Mouse (Mus musculus): Measurements from ENCODE around the gene Yars. TPM values are rescaled to one million over a fixed set of nuclear protein-coding genes. Genes with fewer than 3 reads are reported as not detected.
A peak's percentile ranks its signal among the peaks of the same experiment; 100 is the strongest.

Gene Yars
- polyA plus RNA-seq, 1 experiment, result not detected

- TF ChIP-seq POLR2A (IDR thresholded peaks at IDR 0.05; ENCODE audit: insufficient read depth, low read depth, low read length), result no peak
- TF ChIP-seq CTCF (IDR thresholded peaks at IDR 0.05; ENCODE audit: insufficient read depth, low read depth, low read length), result no peak
- 50% methylated on average over 4 of the region's 4 CpGs for WGBS
- Histone ChIP-seq H3K4me1 (ENCODE audit: control insufficient read depth, insufficient read depth, low read length) (peaks cover 41% of the 10 kb centered on the region), H3K4me3 (ENCODE audit: insufficient read depth, low read depth, low read length) (no peak overlapping the region), H3K27ac (ENCODE audit: insufficient read depth, low read depth, low read length) (no peak overlapping the region; the same call in 1 of the 2 replicates)
Measured at GRCm38 (mm10) chr4:129145943-129146342, 43.6 kb upstream of the Yars start.

GRCm38 (mm10) chr4:129146392-129146791 lies 43.2 kb upstream of the Yars start:
- Histone ChIP-seq H3K27ac (ENCODE audit: insufficient read depth, low read depth, low read length) (no peak overlapping the region), H3K4me1 (ENCODE audit: control insufficient read depth, insufficient read depth, low read length) (peaks cover 38% of the 10 kb centered on the region), H3K4me3 (ENCODE audit: insufficient read depth, low read depth, low read length) (no peak overlapping the region)
- TF ChIP-seq POLR2A (IDR thresholded peaks at IDR 0.05; ENCODE audit: insufficient read depth, low read depth, low read length) (no peak), CTCF (IDR thresholded peaks at IDR 0.05; ENCODE audit: insufficient read depth, low read depth, low read length) (no peak)
- WGBS, result 29% methylated on average over 2 of the region's 2 CpGs

GRCm38 (mm10) chr4:129147552-129148103 lies 41.9 kb upstream of the Yars start:
- peak overlapping the region; percentile 86; the same call in 1 of the 2 replicates for H3K27ac ChIP-seq (ENCODE audit: insufficient read depth, low read depth, low read length)
- TF ChIP-seq POLR2A (IDR thresholded peaks at IDR 0.05; ENCODE audit: insufficient read depth, low read depth, low read length) (no peak), CTCF (IDR thresholded peaks at IDR 0.05; ENCODE audit: insufficient read depth, low read depth, low read length) (no peak)
- 36% methylated on average over 13 of the region's 13 CpGs for WGBS
- no peak overlapping the region for H3K4me3 ChIP-seq (ENCODE audit: insufficient read depth, low read depth, low read length)
- peaks cover 28% of the 10 kb centered on the region for H3K4me1 ChIP-seq (ENCODE audit: control insufficient read depth, insufficient read depth, low read length)

- 26% methylated on average over 1 of the region's 1 CpGs for WGBS
- Histone ChIP-seq H3K27ac (ENCODE audit: insufficient read depth, low read depth, low read length) (peak overlapping the region; percentile 70), H3K4me3 (ENCODE audit: insufficient read depth, low read depth, low read length) (no peak overlapping the region), H3K4me1 (ENCODE audit: control insufficient read depth, insufficient read depth, low read length) (peaks cover 17% of the 10 kb centered on the region)
- no peak for TF ChIP-seq CTCF (IDR thresholded peaks at IDR 0.05; ENCODE audit: insufficient read depth, low read depth, low read length)
- TF ChIP-seq POLR2A (IDR thresholded peaks at IDR 0.05; ENCODE audit: insufficient read depth, low read depth, low read length), result no peak
Measured at GRCm38 (mm10) chr4:129149321-129149720, 40.2 kb upstream of the Yars start.

GRCm38 (mm10) chr4:129151276-129151811 lies 38.2 kb upstream of the Yars start:
- WGBS, result 89% methylated on average over 4 of the region's 4 CpGs
- H3K4me3 ChIP-seq (ENCODE audit: insufficient read depth, low read depth, low read length), result no peak overlapping the region
- peaks cover 8% of the 10 kb centered on the region for H3K4me1 ChIP-seq (ENCODE audit: control insufficient read depth, insufficient read depth, low read length)
- no peak overlapping the region for H3K27ac ChIP-seq (ENCODE audit: insufficient read depth, low read depth, low read length)
- no peak for TF ChIP-seq POLR2A (IDR thresholded peaks at IDR 0.05; ENCODE audit: insufficient read depth, low read depth, low read length)
- no peak for TF ChIP-seq CTCF (IDR thresholded peaks at IDR 0.05; ENCODE audit: insufficient read depth, low read depth, low read length)

- WGBS, result 96% methylated on average over 5 of the region's 5 CpGs
Measured at GRCm38 (mm10) chr4:129157541-129157940, 32.0 kb upstream of the Yars start.

GRCm38 (mm10) chr4:129158549-129158948 lies 31.0 kb upstream of the Yars start:
- WGBS, result 55% methylated on average over 3 of the region's 3 CpGs
- H3K27ac ChIP-seq (ENCODE audit: insufficient read depth, low read depth, low read length), result no peak overlapping the region

More at GRCm38 (mm10) chr4:129157541-129157940, 32.0 kb upstream of the Yars start:
- Histone ChIP-seq H3K4me3 (ENCODE audit: insufficient read depth, low read depth, low read length) (no peak overlapping the region), H3K27ac (ENCODE audit: insufficient read depth, low read depth, low read length) (no peak overlapping the region), H3K4me1 (ENCODE audit: control insufficient read depth, insufficient read depth, low read length) (no peaks in the 10 kb centered on the region)
- TF ChIP-seq CTCF (IDR thresholded peaks at IDR 0.05; ENCODE audit: insufficient read depth, low read depth, low read length), result no peak
- no peak for TF ChIP-seq POLR2A (IDR thresholded peaks at IDR 0.05; ENCODE audit: insufficient read depth, low read depth, low read length)

GRCm38 (mm10) chr4:129161076-129161475 lies 28.5 kb upstream of the Yars start:
- Histone ChIP-seq H3K4me3 (ENCODE audit: insufficient read depth, low read depth, low read length) (no peak overlapping the region), H3K4me1 (ENCODE audit: control insufficient read depth, insufficient read depth, low read length) (no peaks in the 10 kb centered on the region), H3K27ac (ENCODE audit: insufficient read depth, low read depth, low read length) (no peak overlapping the region)
- WGBS, result 100% methylated on average over 1 of the region's 1 CpGs
- TF ChIP-seq CTCF (IDR thresholded peaks at IDR 0.05; ENCODE audit: insufficient read depth, low read depth, low read length) (no peak), POLR2A (IDR thresholded peaks at IDR 0.05; ENCODE audit: insufficient read depth, low read depth, low read length) (no peak)

More at GRCm38 (mm10) chr4:129158549-129158948, 31.0 kb upstream of the Yars start:
- TF ChIP-seq CTCF (IDR thresholded peaks at IDR 0.05; ENCODE audit: insufficient read depth, low read depth, low read length) (no peak), POLR2A (IDR thresholded peaks at IDR 0.05; ENCODE audit: insufficient read depth, low read depth, low read length) (no peak)
- no peaks in the 10 kb centered on the region for H3K4me1 ChIP-seq (ENCODE audit: control insufficient read depth, insufficient read depth, low read length)
- H3K4me3 ChIP-seq (ENCODE audit: insufficient read depth, low read depth, low read length), result no peak overlapping the region

- WGBS, result 80% methylated on average over 4 of the region's 4 CpGs
Measured at GRCm38 (mm10) chr4:129161581-129162255, 27.8 kb upstream of the Yars start.

More at GRCm38 (mm10) chr4:129161581-129162255, 27.8 kb upstream of the Yars start:
- Histone ChIP-seq H3K4me1 (ENCODE audit: control insufficient read depth, insufficient read depth, low read length) (no peaks in the 10 kb centered on the region), H3K27ac (ENCODE audit: insufficient read depth, low read depth, low read length) (no peak overlapping the region), H3K4me3 (ENCODE audit: insufficient read depth, low read depth, low read length) (no peak overlapping the region)
- no peak for TF ChIP-seq CTCF (IDR thresholded peaks at IDR 0.05; ENCODE audit: insufficient read depth, low read depth, low read length)
- TF ChIP-seq POLR2A (IDR thresholded peaks at IDR 0.05; ENCODE audit: insufficient read depth, low read depth, low read length), result no peak
